Mouse (Mus musculus) spleen, postnatal 14 days (tissue): Measurements from ENCODE around the gene Kcnk13.

Experiments
- DNase-seq, 2 experiments: peaks; one replicate each; pipeline ENCODE4 v3.0.0; 2021 to 2022; ENCODE audit warnings: low spot score in 2 of 2

The Kcnk13 gene

GRCm38 (mm10) chr12:100015146-100015545 is 50.8 kb downstream of the Kcnk13 start:
- no peak for DNase-seq

DNA sequence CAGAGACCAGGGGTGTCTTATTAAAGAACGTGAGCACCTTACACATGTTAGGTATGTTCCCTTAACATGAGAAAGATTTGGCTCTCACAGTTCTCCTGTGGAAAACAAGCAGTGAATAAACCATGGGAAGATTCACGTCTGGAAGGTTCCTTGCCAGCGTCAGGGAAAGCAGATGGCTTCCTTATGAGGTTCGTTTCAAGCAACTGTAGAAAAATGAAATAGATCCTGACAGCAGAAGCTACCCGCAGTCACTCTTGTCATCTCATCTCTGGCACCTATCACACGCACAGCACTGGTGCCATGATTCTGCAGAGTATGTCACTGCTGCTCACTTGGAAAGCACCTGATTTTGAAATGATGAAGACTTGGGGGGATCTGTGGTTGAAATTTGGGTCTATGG is 53.4 kb downstream of the Kcnk13 start:
- no peak for DNase-seq

DNA sequence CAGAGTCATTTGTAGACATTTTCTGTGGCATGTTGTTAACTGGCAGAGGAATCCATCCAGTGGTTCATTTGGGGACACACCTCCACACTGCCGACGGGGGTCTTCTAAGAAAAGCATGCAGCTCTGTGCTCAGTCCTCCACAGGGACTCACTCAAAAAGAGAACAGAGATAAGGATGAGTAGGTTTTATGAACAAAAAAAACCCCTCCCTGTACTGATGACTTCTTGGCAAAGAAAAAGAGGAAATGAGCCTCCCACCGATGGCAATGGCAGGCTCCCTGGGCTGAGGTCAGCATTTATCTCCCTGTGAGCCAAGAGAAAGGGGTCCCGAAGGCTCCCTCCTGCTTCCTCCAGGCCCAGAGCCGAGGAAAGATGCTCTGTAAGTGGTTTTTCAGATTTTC is 58.2 kb downstream of the Kcnk13 start:
- DNase-seq = no peak

DNA sequence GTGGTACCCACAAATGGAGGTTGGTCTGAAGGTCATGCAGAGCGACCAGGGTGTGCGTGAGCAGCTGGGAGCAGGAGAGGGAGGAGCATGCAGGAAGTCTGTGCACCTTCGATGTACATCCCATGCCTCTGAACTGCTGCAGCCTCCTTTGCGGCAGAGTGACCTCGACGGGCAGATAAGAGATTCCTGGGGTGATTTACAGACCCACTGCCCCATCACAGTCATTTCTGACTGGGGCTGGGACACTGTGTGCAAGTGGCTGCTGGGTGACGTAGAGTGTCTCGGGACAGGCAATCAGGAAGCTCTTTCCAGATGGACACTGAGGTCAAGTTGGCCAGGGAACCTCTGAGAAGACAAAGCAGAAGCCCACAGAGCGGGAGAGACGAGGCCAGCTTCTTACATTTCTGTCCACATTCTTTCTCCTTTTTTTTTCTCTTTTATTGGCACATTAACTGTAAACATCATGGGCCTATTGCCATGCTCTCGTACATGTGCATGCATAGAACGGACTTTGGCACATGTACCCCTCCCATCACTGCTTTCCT is 59.6 kb downstream of the Kcnk13 start:
- DNase-seq = no peak

DNA sequence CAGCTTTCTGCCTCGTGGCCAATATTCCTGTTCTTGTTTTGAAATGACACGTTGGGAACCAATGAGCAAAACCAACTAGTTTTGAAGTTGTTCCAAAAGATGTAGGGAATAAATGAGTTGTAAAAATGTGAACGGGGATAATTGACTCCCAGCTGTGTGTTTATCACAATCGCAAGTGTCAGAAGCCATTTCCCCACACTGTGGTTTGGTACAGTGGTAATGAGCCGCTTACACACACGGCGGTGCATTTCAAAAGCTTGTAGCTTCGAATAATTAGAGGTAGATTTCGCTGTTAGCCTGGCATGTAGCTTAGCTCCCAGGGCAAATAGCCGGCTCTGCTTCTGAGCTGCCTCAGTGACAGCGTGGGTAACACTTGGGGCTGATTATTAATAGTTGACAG is 61.4 kb downstream of the Kcnk13 start:
- no peak for DNase-seq

DNA sequence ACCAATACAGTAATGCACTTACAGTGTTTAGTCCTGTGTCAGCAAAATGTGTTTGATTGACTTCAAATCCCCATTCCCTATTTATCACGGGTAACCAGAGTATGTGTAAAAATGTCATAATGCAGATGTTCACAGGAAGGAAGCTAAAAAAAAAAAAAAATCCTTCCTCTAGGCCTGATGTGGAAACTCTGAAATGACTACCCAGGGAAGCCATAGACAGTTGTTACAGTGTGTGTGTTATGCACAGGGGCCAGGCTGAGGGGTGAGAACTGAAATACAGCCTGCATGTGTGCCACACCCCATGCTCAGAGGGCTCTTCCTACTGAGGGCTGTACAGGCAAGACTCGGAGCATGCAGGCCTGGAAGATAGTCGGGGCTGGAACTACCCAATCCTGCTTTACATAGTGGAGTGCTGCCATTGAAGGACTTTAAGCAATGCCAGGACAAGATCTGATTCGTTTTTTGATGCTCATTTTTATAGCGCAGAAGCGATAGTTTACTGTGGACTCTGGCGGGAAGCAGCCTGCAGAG is 62.5 kb downstream of the Kcnk13 start:
- no peak for DNase-seq

DNA sequence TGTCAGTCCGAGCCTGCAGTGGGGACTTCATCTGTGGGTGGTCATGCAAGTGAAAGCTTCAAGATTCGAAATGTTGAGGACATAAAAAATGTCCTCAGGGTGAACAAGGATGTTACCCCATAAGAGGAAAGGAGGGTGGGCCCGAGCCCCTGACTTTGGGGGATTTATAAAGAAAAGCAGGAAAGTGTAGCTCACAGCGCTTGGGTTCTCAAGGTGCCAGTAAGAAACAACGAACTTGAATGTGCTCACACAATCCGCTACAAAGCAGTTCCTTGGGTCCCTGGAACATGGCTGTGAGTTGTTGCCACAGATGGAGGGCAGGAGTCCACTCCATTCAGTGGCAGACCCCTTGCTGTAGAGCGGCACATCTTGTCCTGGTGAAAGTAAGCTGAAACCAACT is 63.0 kb downstream of the Kcnk13 start:
- no peak for DNase-seq

- DNase-seq = no peak
These were observed 67.4 kb downstream of the Kcnk13 start for GRCm38 (mm10) chr12:100031681-100032080.

- no peak for DNase-seq
These were observed 68.2 kb downstream of the Kcnk13 start for GRCm38 (mm10) chr12:100032521-100032920.

GRCm38 (mm10) chr12:100038741-100039262 is 74.5 kb downstream of the Kcnk13 start:
- no peak for DNase-seq

GRCm38 (mm10) chr12:100042116-100042515 is 77.8 kb downstream of the Kcnk13 start:
- DNase-seq = no peak

- no peak for DNase-seq
These were observed 80.4 kb downstream of the Kcnk13 start for GRCm38 (mm10) chr12:100044704-100045103.

GRCm38 (mm10) chr12:100050552-100050951 is 86.3 kb downstream of the Kcnk13 start:
- DNase-seq = no peak

DNA sequence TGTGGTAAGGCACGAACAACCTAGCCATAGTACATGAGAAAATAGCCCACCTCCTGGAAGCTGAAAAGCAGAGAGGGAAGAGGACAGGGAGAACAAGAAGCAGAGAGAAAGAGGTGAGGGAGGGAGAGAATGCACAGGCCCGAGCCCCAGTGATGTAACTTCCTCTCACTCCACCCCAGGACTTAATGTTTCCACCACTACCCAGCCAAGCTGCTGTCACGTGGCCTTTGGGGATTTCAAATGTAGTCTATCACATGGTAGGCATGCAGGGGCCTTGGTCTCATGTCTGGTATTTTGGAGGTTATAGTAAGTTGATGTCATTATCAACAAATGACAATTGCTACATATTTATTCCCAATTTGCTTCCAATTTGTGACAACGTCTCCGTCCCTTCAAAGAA is 89.3 kb downstream of the Kcnk13 start:
- no peak for DNase-seq

GRCm38 (mm10) chr12:100061071-100061470 is 96.8 kb downstream of the Kcnk13 start:
- no peak for DNase-seq

- no peak for DNase-seq
These were observed 97.5 kb downstream of the Kcnk13 start for GRCm38 (mm10) chr12:100061826-100062225.

GRCm38 (mm10) chr12:100062584-100062983 is 98.3 kb downstream of the Kcnk13 start:
- no peak for DNase-seq

DNA sequence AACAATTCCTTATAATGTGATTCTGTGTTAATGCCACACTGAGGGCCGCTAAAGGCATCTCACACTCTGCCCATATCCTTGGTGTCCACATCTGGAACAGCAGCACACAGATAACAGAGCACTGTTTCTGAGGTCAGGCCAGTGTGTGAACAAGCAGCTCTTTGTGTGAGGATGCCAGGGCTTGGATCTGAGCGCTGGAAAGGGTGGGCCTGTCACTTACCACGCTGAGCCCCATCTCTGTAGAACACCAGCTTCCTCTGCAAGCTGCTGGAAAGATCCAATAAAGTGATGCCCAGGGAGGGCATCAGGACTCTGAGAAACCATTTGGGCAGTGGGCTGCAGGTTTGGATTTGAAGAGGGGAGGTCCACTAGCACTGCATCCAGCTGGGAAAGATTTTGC is 100.8 kb downstream of the Kcnk13 start:
- no peak for DNase-seq

DNA sequence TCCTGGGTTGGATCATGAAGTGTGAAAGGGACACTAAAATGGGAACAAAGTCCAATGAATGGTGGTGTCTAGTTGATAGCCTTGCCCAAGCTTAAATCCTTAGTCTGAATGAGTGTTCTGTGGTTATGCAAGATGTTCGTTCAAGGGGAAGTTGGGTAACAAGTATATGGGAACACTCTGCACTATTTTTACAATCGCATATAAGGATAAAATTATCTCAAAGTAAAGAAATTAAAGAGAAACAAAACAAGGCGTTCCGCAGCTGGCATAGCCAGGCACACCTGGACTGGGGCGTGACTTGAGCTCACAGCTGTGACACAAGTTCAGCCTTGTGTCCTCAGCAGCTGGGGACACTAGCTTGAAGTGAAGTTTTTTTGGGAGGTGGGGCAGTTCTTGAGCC is 103.2 kb downstream of the Kcnk13 start:
- DNase-seq = no peak

GRCm38 (mm10) chr12:100073201-100073672 is 108.9 kb downstream of the Kcnk13 start:
- DNase-seq = no peak

DNA sequence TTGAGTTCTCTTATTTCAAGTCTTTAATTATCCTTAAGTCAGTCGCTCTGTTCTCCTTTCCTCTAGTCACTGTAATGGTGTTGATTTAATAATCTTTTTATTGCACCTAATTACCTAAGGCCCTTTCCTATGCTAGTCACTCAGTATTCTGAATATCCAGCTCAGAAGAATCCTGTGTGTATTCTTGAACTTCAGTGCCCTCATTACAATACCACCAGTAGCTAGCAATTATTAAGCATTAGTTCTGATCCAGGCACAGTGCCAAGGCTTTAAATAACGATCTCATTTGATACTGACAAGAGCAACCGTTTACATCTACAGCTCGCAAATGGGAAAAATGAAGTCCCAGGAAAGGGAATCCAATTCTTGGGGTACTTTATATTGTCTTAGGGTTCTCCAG is 111.4 kb downstream of the Kcnk13 start:
- DNase-seq = no peak

DNA sequence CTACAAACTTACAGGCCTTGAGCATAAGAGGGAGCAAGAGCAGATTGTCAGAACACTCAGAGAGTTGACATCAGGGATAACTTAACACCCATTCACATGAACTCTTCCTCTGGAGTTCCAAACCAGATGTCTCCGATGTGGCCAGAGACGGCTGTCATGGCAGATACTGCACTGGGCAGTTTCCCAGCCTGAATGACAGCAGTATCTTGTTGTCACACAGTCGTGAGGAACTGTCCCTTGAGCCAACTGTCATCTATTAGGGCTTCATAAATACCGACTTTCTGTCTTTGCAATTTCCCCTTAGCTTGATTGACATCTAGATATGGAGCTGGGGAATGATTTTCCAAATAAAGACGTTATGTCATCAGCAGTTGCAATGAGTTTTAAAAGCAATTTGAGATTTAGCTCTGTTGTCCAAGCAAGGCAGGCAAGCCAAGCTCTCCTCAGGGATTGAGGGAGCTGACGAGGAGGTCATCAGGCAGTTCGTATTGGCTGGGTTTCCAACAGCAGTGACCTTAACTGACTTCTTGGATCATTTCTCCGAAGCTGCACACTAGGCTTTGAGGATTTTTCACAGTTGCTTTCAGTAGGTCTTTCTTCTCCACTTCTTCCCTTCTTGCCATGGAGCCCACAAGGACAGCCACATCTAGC is 115.5 kb downstream of the Kcnk13 start:
- no peak for DNase-seq

DNA sequence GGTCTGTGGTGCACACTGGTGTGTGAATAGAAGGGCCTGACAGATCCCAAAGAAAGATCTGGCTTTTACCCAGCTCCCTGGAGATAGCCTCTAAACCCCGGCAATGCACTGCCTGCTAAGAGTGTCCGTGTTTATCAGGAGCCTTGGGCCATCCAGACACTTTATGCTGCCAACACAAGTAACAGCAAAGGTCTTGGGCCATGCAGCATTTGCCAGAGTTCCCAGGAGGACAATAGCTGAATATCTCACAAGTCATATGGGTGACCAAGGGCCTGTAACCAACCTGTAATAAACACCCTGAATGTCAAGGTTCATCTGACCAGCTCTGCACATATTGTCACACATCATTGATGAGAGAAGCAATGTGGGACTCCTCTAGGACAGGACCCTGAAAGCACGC is 123.7 kb downstream of the Kcnk13 start:
- DNase-seq = no peak
